Mouse (Mus musculus) thymus, adult 2 months (tissue): Measurements from ENCODE around the gene Sat2. TPM values are rescaled to one million over a fixed set of nuclear protein-coding genes. Genes with fewer than 3 reads are reported as not detected.
"Not testable (repeated sequence)": the region's sequence is repeated elsewhere in the genome, so short reads cannot be mapped to it uniquely, and the experiment has no call there.

Experiments used
- DNase-seq: peaks from one replicate; pipeline ENCODE4 v3.0.0; 2021
- H3K27ac ChIP-seq: fragments of 200-500 bp; 2 replicates; pipeline ENCODE4 v1.5.1; 2012; ENCODE audit warnings: low read length, control low read depth; ENCODE audit not compliant: control insufficient read depth, insufficient read depth
- H3K27me3 ChIP-seq: fragments of 200-500 bp; 2 replicates; pipeline ENCODE4 v1.6.1; 2012; ENCODE audit warnings: mild to moderate bottlenecking, low read length, moderate library complexity, mixed read lengths; ENCODE audit not compliant: control insufficient read depth, insufficient read depth
- H3K36me3 ChIP-seq: fragments of 200-500 bp; 2 replicates; pipeline ENCODE4 v1.6.1; 2012; ENCODE audit warnings: mild to moderate bottlenecking, low read length, moderate library complexity; ENCODE audit not compliant: control insufficient read depth, insufficient read depth
- H3K4me1 ChIP-seq: fragments of 200-500 bp; replicated peaks from 2 replicates; pipeline ENCODE4 v1.6.1; 2012; ENCODE audit warnings: low read length; ENCODE audit not compliant: control insufficient read depth, insufficient read depth
- H3K4me3 ChIP-seq: fragments of 200-500 bp; 2 replicates; pipeline ENCODE4 v1.5.1; 2012; ENCODE audit warnings: mild to moderate bottlenecking, low read length, control low read depth, moderate library complexity; ENCODE audit not compliant: control insufficient read depth, insufficient read depth
- CTCF ChIP-seq: fragments of 200-500 bp; IDR thresholded peaks from 2 replicates; pipeline ENCODE4 v1.5.1; 2012; ENCODE audit warnings: mild to moderate bottlenecking, control low read depth, low read length, moderate library complexity, borderline replicate concordance; ENCODE audit not compliant: control insufficient read depth, poor library complexity, insufficient read depth; ENCODE audit errors: extremely low read depth
- POLR2A ChIP-seq: fragments of 200-500 bp; IDR thresholded peaks from 2 replicates; pipeline ENCODE4 v1.6.1; 2012; ENCODE audit warnings: mild to moderate bottlenecking, low read length, control low read depth, moderate library complexity; ENCODE audit not compliant: control insufficient read depth, poor library complexity, insufficient read depth; ENCODE audit errors: extremely low read depth
- WGBS: fragments of 180-500 bp; shearing (Covaris S2); methylation state at CpG from one replicate; pipeline ENCODE4 v1.1.7; 2018; 5-methylcytosine and 5-hydroxymethylcytosine counted together
- polyA plus RNA-seq: library from polyadenylated mRNA; depleted of rRNA; stranded (reverse); fragments of >200 nt; gene quantifications from 2 replicates; pipeline ENCODE4 v1.2.3, GENCODE M21; 2012

Sat2 gene
- polyA plus RNA-seq, 1 experiment: 0.67 TPM

DNA sequence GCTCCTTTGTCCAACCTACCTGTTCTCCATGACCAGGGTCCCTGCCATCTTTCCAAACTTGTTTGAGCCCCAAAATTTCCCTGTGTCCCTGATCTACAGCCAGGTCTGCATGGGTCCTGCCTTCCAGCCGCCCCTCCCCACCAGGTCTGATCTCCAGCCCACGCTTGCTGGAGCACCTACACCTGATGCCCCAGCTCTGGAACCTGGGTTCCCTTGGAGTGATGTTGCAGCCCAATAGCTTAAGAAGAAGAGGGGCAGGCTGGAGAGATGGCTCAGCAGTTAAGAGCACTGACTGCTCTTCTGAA lies 15.4 kb upstream of the Sat2 start:
- no peak for TF ChIP-seq CTCF
- no peak for TF ChIP-seq POLR2A
- no peaks in the 10 kb centered on the region for H3K36me3 ChIP-seq
- H3K4me3 ChIP-seq: no peak overlapping the region
- H3K4me1 ChIP-seq: peaks cover 17% of the 10 kb centered on the region
- no peak for DNase-seq
- 90% methylated on average over 2 of the region's 2 CpGs for WGBS
- peaks cover 6% of the 10 kb centered on the region; the same call in 1 of the 2 replicates for H3K27me3 ChIP-seq
- no peak overlapping the region for H3K27ac ChIP-seq

DNA sequence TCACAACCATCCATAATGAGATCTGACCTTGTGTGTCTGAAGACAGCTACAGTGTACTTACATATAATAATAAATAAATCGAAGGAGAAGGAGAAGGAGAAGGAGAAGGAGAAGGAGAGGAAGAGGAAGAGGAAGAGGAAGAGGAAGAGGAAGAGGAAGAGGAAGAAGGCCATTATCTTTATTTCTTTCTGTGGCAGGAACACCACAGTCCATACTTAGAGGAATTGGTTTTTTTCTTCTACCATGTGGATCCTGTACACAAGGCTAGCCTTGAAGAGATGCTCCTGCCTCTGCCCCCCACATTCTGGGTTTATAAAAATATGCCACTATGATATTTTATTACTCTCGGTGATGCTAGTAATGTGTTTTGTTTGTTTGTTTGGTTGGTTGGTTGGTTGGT lies 15.0 kb upstream of the Sat2 start:
- peaks cover 17% of the 10 kb centered on the region for H3K4me1 ChIP-seq
- no peaks in the 10 kb centered on the region for H3K36me3 ChIP-seq
- H3K4me3 ChIP-seq: no peak overlapping the region
- H3K27me3 ChIP-seq: peaks cover 6% of the 10 kb centered on the region; the same call in 1 of the 2 replicates
- DNase-seq: no peak
- 69% methylated on average over 2 of the region's 2 CpGs for WGBS
- no peak for TF ChIP-seq POLR2A
- TF ChIP-seq CTCF: no peak
- no peak overlapping the region for H3K27ac ChIP-seq

DNA sequence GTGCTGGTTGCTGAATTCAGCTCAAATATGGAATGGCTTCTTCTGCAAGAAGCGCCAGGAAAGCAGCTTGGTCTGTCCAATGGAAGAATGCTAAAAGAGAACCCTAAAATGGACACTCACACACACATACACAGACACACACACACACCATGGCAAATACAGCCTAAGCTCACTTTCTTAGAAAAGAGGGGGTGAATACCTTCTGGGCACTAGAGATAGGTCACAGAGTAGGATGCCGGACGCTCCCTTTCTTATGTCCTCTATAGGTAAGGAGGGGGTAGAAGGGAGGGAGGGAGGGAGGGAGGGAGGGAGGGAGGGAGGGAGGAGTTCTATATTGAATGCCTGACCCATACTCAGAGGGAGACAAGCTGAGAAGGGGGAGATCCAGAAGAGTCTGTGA lies 13.3 kb upstream of the Sat2 start:
- Histone ChIP-seq H3K4me1 (peaks cover 18% of the 10 kb centered on the region), H3K27me3 (0 out of 2 replicates have a peak, but pooled peaks cover 6% of the 10 kb centered on the region), H3K36me3 (no peaks in the 10 kb centered on the region), H3K27ac (no peak overlapping the region), H3K4me3 (no peak overlapping the region)
- 98% methylated on average over 3 of the region's 3 CpGs for WGBS
- TF ChIP-seq POLR2A (no peak), CTCF (no peak)
- DNase-seq: no peak

DNA sequence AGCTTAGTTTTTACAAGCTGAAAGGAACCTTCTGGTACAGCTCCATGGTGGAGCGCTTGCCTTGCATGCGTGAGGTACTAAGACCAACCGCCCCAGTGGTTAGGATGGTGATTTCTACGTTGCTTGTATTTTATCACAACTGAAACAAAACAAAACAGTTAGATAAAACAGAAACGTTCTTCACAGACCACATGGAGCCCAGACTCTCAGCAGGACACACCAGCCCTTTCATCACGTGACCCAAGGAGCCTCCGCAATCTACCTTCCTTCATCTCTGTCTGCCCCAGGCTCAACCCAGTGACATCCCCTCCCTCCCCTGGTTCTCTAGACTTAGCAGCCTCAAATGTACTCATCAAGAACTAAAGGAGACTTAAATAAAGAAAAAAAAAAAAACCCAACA lies 12.4 kb upstream of the Sat2 start:
- Histone ChIP-seq H3K27me3 (0 out of 2 replicates have a peak, but pooled peaks cover 1% of the 10 kb centered on the region), H3K4me1 (peaks cover 22% of the 10 kb centered on the region), H3K4me3 (no peak overlapping the region), H3K36me3 (no peaks in the 10 kb centered on the region), H3K27ac (no peak overlapping the region)
- no peak for DNase-seq
- WGBS: 80% methylated on average over 7 of the region's 7 CpGs
- TF ChIP-seq POLR2A (no peak), CTCF (no peak)

DNA sequence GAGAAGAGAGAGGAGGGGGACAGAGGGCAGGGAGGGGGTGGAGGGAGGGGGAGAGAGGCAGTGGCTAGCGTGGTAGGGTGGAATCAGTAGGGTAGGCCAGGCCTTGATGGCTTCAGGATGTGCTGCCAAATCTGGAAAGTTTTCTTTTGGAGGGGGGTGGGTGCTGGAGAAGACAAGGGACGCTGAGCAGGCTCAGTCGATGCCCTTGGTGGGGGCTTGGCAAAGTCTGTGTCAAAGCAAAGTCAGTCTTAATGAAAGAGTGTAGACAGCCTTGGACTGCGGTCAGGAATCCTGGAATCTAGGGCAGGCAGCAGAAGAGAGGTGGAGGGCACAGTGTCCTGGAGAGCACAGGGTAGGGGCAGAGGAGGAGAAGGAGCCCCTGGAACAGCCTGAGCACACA lies 10.9 kb upstream of the Sat2 start:
- no peak for TF ChIP-seq POLR2A
- no peak for TF ChIP-seq CTCF
- Histone ChIP-seq H3K27me3 (no peaks in the 10 kb centered on the region), H3K36me3 (no peaks in the 10 kb centered on the region), H3K27ac (no peak overlapping the region), H3K4me3 (no peak overlapping the region), H3K4me1 (peaks cover 10% of the 10 kb centered on the region)
- no peak for DNase-seq
- WGBS: 81% methylated on average over 4 of the region's 4 CpGs

DNA sequence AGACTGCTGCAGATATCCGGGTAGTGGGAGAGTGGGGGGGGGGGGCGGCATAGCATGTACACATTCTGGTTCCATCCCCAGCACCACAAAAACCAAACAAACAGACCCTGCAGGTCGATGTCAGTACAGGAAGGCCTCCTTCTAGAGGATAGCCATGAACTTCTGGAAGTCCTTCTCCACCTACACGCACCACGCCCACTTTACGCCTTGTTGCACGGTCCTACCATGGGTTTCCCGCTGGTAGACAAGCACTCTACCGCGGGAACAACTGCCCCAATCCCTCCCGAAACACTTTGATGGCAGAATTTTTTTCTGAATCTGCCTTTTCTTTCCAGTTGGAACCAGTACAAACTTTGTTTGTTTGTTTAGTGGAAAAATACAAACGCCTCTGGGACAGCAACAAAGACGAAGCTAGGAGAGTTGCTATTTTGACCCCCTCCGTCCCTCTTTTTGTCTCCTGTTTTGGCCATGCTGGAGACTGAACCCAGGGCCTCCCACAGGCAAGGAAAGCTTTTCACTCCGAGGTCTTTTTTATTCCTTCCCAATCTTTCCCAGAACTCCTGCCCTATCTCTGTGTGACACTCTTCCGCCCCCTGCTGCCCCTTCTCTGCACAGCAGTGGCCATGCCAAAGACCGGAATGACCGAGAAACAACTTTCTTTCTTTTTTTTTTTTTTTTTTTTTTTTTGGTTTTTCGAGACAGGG lies 8.1 kb upstream of the Sat2 start:
- Histone ChIP-seq H3K36me3 (no peaks in the 10 kb centered on the region), H3K4me1 (0 out of 2 replicates have a peak, but pooled peaks cover 5% of the 10 kb centered on the region), H3K27me3 (no peaks in the 10 kb centered on the region; the same call in 1 of the 2 replicates), H3K4me3 (no peak overlapping the region), H3K27ac (no peak overlapping the region)
- no peak for TF ChIP-seq POLR2A
- peak; percentile 72; the same call in 1 of the 2 replicates for TF ChIP-seq CTCF
- peak; percentile 74 for DNase-seq
- WGBS: 12% methylated on average over 19 of the region's 19 CpGs

DNA sequence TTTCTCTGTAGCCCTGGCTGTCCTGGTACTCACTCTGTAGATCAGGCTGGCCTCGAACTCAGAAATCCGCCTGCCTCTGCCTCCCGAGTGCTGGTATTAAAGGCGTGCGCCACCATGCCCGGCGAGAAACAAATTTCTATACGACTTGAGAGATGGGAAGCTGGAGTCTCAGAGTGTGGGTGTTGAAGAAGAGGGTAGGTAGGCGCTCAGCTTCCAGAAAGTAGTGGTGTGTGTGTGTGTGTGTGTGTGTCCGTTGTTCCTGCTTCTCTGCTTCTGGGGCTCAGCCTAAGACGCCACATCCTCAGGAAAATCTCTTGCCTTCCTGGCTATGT lies 7.6 kb upstream of the Sat2 start:
- DNase-seq, H3K36me3 ChIP-seq, H3K4me1 ChIP-seq, H3K27ac ChIP-seq, H3K27me3 ChIP-seq, H3K4me3 ChIP-seq: not testable (repeated sequence)
- WGBS: 50% methylated on average over 11 of the region's 11 CpGs
